Mouse (Mus musculus): Measurements from ENCODE around the gene Dytn.

DNA sequence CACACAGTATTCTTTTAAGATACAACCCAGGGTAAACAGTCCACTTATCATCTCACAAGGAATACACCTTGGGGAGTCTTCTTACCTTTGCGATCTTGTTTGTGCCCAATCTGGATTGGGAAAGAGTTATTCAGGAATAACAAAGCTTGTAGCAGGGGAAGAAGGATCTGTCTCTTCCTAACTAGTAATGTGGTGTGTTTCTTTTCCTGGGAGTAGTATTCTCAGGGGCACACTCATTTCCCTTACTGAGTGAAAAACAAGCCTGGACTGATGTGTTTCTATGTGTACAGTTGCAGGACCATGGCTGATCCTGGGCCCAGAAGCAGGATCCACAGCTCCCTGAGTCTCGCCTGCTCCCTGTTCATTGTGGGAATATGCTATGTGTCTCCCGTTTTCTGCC lies 71.1 kb downstream of the Dytn start, which contains the start of gene Gm39653:
- TF ChIP-seq CTCF (IDR thresholded peaks at IDR 0.05; ENCODE audit: low read depth, low read length) (no peak), POLR2A (IDR thresholded peaks at IDR 0.05; ENCODE audit: borderline replicate concordance, low read depth, low read length) (no peak)
